Mouse (Mus musculus) heart, adult 10 weeks (tissue): ENCODE results near the gene Efnb2. TPM values are rescaled to one million over a fixed set of nuclear protein-coding genes. Genes with fewer than 3 reads are reported as not detected.

Source experiments
- polyA plus RNA-seq: library from polyadenylated mRNA; stranded (reverse); fragments of 350-450 nt; fragmentation: Illumina TruSeq; extraction: RNeasy Lipid Tissue Mini Kit (QIAGEN cat#74804); gene quantifications from one replicate; pipeline ENCODE4 v1.2.3, GENCODE M21; 2014; ENCODE audit warnings: low read depth, low replicate concordance

Efnb2 gene
- polyA plus RNA-seq, result 11.7 TPM

DNA sequence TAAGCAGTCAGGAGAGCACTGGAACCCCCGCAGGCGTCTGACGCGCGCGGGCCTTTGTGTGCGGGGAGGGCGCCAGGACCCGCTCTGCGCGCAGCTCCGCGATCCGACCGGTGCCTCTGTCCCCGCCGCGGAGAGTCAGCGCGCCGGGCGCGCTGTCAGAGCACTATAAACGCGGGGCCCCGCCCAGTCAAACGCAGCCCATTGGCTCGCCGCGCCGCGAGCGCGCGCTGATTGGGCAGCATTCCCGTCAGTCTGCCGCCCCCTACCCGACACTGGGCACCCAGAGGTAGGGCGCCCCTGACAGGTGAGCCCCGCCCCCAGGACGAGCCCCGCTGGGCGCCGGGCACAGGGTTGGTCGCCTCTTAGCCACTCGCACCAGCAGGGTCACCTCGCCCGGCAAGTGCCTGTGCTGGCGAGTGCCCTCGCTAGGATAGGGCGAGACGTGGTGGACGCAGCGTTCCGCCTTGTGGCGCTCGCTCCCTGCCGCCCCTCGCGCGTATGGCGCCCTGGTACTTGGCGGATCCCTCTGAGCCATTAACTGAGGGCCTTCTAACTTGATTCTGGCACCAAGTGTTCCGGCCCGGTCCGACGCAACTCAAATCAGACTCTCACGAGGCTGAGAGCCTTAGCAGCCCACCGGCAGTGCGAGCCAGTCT, at the start of gene Efnb2:
Gene Efnb2, minus strand, starts transcription at position 140 of the 656 bp plus-strand sequence.

DNA sequence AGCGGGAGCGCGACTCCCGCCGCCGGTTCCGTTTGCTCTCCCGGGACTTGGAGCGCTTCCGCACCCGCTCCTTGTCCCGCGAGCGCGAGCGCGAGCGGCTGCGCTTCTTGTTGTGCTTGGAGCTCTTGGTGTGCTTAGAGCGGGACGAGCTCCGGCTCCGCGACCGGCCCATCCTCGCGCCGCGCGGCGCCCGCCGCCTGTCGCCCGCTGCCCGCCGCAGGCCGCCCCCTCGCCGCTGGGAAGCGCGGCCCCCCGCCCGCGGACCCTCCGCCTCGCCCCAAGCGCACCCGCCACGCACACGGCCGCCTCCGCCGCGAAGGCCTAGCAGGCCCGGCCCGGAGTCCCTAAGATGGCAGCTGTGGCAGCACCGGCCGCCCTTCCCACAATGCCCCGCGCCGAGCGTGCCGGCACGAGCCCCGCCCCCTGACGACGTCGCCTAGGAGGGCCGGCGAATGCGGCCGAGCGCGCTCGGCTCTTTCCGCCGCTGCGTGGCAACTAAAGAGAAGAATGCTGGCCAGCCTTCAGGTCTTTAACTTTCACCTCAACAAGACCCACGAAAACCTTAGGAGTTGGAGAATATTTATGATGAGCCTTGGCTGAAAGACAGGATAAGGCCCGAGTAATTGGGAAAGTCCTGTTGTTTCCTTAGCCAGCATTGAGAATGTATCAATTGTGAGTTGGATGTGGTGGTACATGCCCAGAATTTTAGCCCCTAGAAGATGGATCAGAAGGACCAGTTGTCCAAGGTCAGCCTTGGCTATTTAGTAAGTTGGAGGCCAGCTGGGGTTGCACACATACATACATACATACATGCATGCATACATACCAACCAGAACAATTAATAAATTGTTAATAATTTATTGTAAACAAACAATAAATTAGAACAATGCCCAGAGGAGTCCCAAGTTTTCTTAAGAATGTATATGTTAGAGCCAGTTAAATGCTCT, 29.4 kb upstream of the Efnb2 start, which contains the start of gene Arglu1:
Gene Arglu1, minus strand, starts transcription at position 376 of the 947 bp plus-strand sequence.

Other genes with a start within 250 kb of the Efnb2 start
- gene Arglu1, start 29.3 kb upstream of the Efnb2 start, polyA plus RNA-seq, result 52.7 TPM